Mouse (Mus musculus) intestine, postnatal 0 days (tissue): ENCODE measurements around the gene Ethe1. TPM values are rescaled to one million over a fixed set of nuclear protein-coding genes. Genes with fewer than 3 reads are reported as not detected.

ENCODE experiments used
- ATAC-seq: fragments of 200-750 bp; cut with Nextera tagmentation; 2 replicates; pipeline ENCODE4 v1.8.0; 2017; ENCODE audit warnings: mild to moderate bottlenecking, moderate TSS enrichment, moderate library complexity
- H3K27ac ChIP-seq: fragments of 300-500 bp; sonication (generic); 2 replicates; pipeline ENCODE4 v1.5.1; 2014; ENCODE audit warnings: mild to moderate bottlenecking, low read depth, low read length, moderate library complexity
- H3K27me3 ChIP-seq: fragments of 300-500 bp; sonication (generic); replicated peaks from 2 replicates; pipeline ENCODE4 v1.6.1; 2014; ENCODE audit warnings: low read length, mixed read lengths; ENCODE audit not compliant: control insufficient read depth, insufficient read depth
- H3K36me3 ChIP-seq: fragments of 300-500 bp; sonication (generic); 2 replicates; pipeline ENCODE4 v1.6.1; 2014; ENCODE audit warnings: mild to moderate bottlenecking, moderate library complexity; ENCODE audit not compliant: control insufficient read depth, insufficient read depth
- H3K4me1 ChIP-seq: fragments of 300-500 bp; sonication (generic); replicated peaks from 2 replicates; pipeline ENCODE4 v1.6.1; 2014; ENCODE audit warnings: antibody characterized with exemption, low read length, mixed read lengths; ENCODE audit not compliant: control insufficient read depth, insufficient read depth
- H3K4me2 ChIP-seq: fragments of 300-500 bp; sonication (generic); replicated peaks from 2 replicates; pipeline ENCODE4 v1.6.1; 2014; ENCODE audit warnings: low read depth, mild to moderate bottlenecking, moderate library complexity
- H3K4me3 ChIP-seq: fragments of 300-500 bp; sonication (generic); 2 replicates; pipeline ENCODE4 v1.5.1; 2014; ENCODE audit warnings: low read depth, low read length
- H3K9ac ChIP-seq: fragments of 300-500 bp; sonication (generic); 2 replicates; pipeline ENCODE4 v1.6.1; 2014; ENCODE audit warnings: mild to moderate bottlenecking, low read depth, low read length
- H3K9me3 ChIP-seq: fragments of 300-500 bp; sonication (generic); 2 replicates; pipeline ENCODE4 v1.6.1; 2016; ENCODE audit warnings: mixed run types; ENCODE audit not compliant: control insufficient read depth
- CTCF ChIP-seq: sonication (generic); IDR thresholded peaks from 2 replicates; pipeline ENCODE4 v1.5.1; 2016; ENCODE audit warnings: low read depth, mild to moderate bottlenecking, control low read depth, antibody characterized with exemption, moderate library complexity
- WGBS: fragments of 180-500 bp; shearing (Covaris S2); extraction: QIAGEN DNeasy Blood & Tissue Kit; methylation state at CpG from one replicate; pipeline ENCODE4 v1.1.7; 2014; 5-methylcytosine and 5-hydroxymethylcytosine counted together
- polyA plus RNA-seq: library from polyadenylated mRNA; unstranded; fragments of >200 nt; fragmentation: Nextera tagmentation; extraction: Ambion mirVana; gene quantifications from 2 replicates; pipeline ENCODE4 v1.2.1, GENCODE M21; 2015

The Ethe1 gene
- polyA plus RNA-seq, 1 experiment from 2014 or later = 25.4 TPM

DNA sequence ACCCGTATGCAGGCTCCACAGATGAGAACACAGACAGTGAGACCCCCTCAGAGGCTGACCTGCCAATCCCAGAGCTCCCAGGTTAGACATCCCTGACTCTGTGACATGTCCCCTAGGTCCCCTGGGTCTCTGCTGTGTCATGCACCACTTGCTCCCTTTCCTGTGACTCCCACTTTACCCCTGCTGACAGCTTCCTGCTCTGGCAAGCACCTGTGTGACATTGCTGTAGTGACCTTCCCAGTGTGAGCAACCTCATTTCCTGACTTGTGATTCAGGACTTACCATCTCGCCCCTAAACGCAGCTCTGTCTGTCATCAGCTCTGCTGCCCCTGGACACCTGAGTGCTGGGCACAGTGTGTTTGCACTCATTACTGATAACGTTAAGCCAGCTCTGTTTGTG is 16.3 kb upstream of the Ethe1 start:
- no peak for TF ChIP-seq CTCF
- Histone ChIP-seq H3K27ac (no peak overlapping the region), H3K4me3 (no peak overlapping the region), H3K9me3 (no peaks in the 10 kb centered on the region), H3K36me3 (peaks cover 48% of the 10 kb centered on the region), H3K4me2 (no peak overlapping the region), H3K27me3 (no peaks in the 10 kb centered on the region), H3K9ac (no peak overlapping the region), H3K4me1 (no peaks in the 10 kb centered on the region)
- no peak for ATAC-seq
- WGBS = 71% methylated on average over 4 of the region's 4 CpGs

GRCm38 (mm10) chr7:24572455-24572854 is 14.9 kb upstream of the Ethe1 start:
- ATAC-seq = no peak
- TF ChIP-seq CTCF = peak; percentile 57
- WGBS = 58% methylated on average over 5 of the region's 5 CpGs
- peaks cover 35% of the 10 kb centered on the region for H3K36me3 ChIP-seq
- no peaks in the 10 kb centered on the region for H3K27me3 ChIP-seq
- H3K9me3 ChIP-seq = no peaks in the 10 kb centered on the region
- H3K4me1 ChIP-seq = no peaks in the 10 kb centered on the region
- no peak overlapping the region for H3K4me3 ChIP-seq
- no peak overlapping the region for H3K27ac ChIP-seq
- H3K9ac ChIP-seq = no peak overlapping the region
- H3K4me2 ChIP-seq = no peak overlapping the region

DNA sequence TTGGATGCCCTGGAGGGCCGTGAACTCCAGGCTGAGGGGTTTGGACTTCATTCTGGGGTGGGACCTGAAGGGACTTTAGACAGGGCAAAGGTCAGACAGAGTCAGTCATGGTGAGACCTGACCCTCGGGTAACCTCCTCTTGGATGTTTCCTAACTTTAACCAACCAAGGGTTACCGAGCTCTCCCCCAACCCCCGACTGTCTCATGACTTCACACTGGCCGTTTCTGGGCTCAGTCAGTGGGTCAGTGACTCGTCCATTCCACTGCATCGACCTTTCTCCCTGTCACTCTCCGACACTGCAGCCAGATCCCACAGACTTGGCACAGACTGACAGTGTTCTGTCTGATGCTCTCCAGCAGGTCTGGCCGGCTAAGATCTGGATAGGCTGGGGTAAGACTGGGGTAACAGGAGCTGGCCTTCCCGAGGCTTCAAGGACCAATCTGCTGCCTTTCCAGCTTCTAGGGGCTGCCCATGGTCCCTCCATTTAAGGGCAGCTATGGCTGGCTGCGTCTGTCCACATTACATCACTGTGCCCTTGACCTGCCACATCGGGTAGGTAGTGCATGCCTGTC is 13.0 kb upstream of the Ethe1 start:
- H3K4me1 ChIP-seq = no peaks in the 10 kb centered on the region
- no peak overlapping the region for H3K27ac ChIP-seq
- no peaks in the 10 kb centered on the region for H3K9me3 ChIP-seq
- H3K4me3 ChIP-seq = no peak overlapping the region
- H3K4me2 ChIP-seq = no peak overlapping the region
- peaks cover 20% of the 10 kb centered on the region for H3K36me3 ChIP-seq
- WGBS = 57% methylated on average over 12 of the region's 12 CpGs
- H3K9ac ChIP-seq = no peak overlapping the region
- H3K27me3 ChIP-seq = no peaks in the 10 kb centered on the region
- no peak for TF ChIP-seq CTCF
- peak; percentile 54; the same call in 1 of the 2 replicates for ATAC-seq

GRCm38 (mm10) chr7:24577811-24578210 is 9.5 kb upstream of the Ethe1 start:
- Histone ChIP-seq H3K36me3 (0 out of 2 replicates have a peak, but pooled peaks cover 5% of the 10 kb centered on the region), H3K4me3 (no peak overlapping the region), H3K4me2 (no peak overlapping the region), H3K27ac (no peak overlapping the region), H3K9ac (no peak overlapping the region), H3K4me1 (no peaks in the 10 kb centered on the region), H3K27me3 (no peaks in the 10 kb centered on the region), H3K9me3 (no peaks in the 10 kb centered on the region)
- no peak for TF ChIP-seq CTCF
- ATAC-seq = no peak
- WGBS = 92% methylated on average over 10 of the region's 10 CpGs

GRCm38 (mm10) chr7:24584876-24585275 is 2.5 kb upstream of the Ethe1 start:
- Histone ChIP-seq H3K9me3 (no peaks in the 10 kb centered on the region), H3K27me3 (peaks cover 15% of the 10 kb centered on the region; the same call in 1 of the 2 replicates), H3K9ac (no peak overlapping the region), H3K27ac (no peak overlapping the region), H3K4me3 (no peak overlapping the region), H3K4me1 (peaks cover 5% of the 10 kb centered on the region; the same call in 1 of the 2 replicates), H3K4me2 (no peak overlapping the region), H3K36me3 (no peaks in the 10 kb centered on the region)
- ATAC-seq = no peak
- WGBS = 92% methylated on average over 6 of the region's 6 CpGs
- TF ChIP-seq CTCF = no peak

- no peak for TF ChIP-seq CTCF
- no peak for ATAC-seq
Measured at GRCm38 (mm10) chr7:24585995-24586394, 1.3 kb upstream of the Ethe1 start.

GRCm38 (mm10) chr7:24586828-24587227 is 515 bp upstream of the Ethe1 start:
- TF ChIP-seq CTCF = no peak
- Histone ChIP-seq H3K4me1 (peaks cover 5% of the 10 kb centered on the region; the same call in 1 of the 2 replicates), H3K27me3 (peaks cover 15% of the 10 kb centered on the region; the same call in 1 of the 2 replicates), H3K4me3 (peak overlapping the region; percentile 38), H3K9me3 (no peaks in the 10 kb centered on the region), H3K36me3 (no peaks in the 10 kb centered on the region), H3K9ac (peak overlapping the region; percentile 12), H3K27ac (no peak overlapping the region), H3K4me2 (peak overlapping the region; percentile 59)
- WGBS = 9% methylated on average over 8 of the region's 8 CpGs
- peak; percentile 53 for ATAC-seq

More at GRCm38 (mm10) chr7:24585995-24586394, 1.3 kb upstream of the Ethe1 start:
- Histone ChIP-seq H3K27ac (no peak overlapping the region), H3K9me3 (no peaks in the 10 kb centered on the region), H3K4me2 (no peak overlapping the region), H3K27me3 (peaks cover 15% of the 10 kb centered on the region; the same call in 1 of the 2 replicates), H3K36me3 (no peaks in the 10 kb centered on the region), H3K4me1 (peaks cover 5% of the 10 kb centered on the region; the same call in 1 of the 2 replicates), H3K9ac (no peak overlapping the region), H3K4me3 (no peak overlapping the region)
- 54% methylated on average over 13 of the region's 16 CpGs for WGBS
